Mouse (Mus musculus) hindbrain, postnatal 0 days (tissue): ENCODE data around the gene Arhgap33. TPM values are rescaled to one million over a fixed set of nuclear protein-coding genes. Genes with fewer than 3 reads are reported as not detected.
"Not testable (repeated sequence)": the region's sequence is repeated elsewhere in the genome, so short reads cannot be mapped to it uniquely, and the experiment has no call there.

Source experiments
- ATAC-seq: fragments of 200-750 bp; cut with Nextera tagmentation; 2 replicates; pipeline ENCODE4 v1.8.0; 2017; ENCODE audit warnings: mild to moderate bottlenecking, moderate TSS enrichment, moderate library complexity
- DNase-seq: peaks from one replicate; pipeline ENCODE4 v3.0.0-alpha.2; 2015; ENCODE audit warnings: low spot score
- H3K27ac ChIP-seq: fragments of 300-500 bp; sonication (generic); 2 replicates; pipeline ENCODE4 v1.5.1; 2014; ENCODE audit warnings: mild to moderate bottlenecking
- H3K27me3 ChIP-seq: fragments of 300-500 bp; sonication (generic); 2 replicates; pipeline ENCODE4 v1.6.1; 2014; ENCODE audit warnings: low read length, mixed read lengths; ENCODE audit not compliant: insufficient read depth
- H3K36me3 ChIP-seq: fragments of 300-500 bp; sonication (generic); 2 replicates; pipeline ENCODE4 v1.6.1; 2014; ENCODE audit warnings: low read length, mixed read lengths; ENCODE audit not compliant: insufficient read depth
- H3K4me1 ChIP-seq: fragments of 300-500 bp; sonication (generic); 2 replicates; pipeline ENCODE4 v1.6.1; 2014; ENCODE audit warnings: antibody characterized with exemption, low read length, mixed read lengths; ENCODE audit not compliant: insufficient read depth
- H3K4me2 ChIP-seq: fragments of 300-500 bp; sonication (generic); 2 replicates; pipeline ENCODE4 v1.6.1; 2014; ENCODE audit warnings: low read depth, mild to moderate bottlenecking, low read length, moderate library complexity, mixed read lengths
- H3K4me3 ChIP-seq: fragments of 300-500 bp; sonication (generic); 2 replicates; pipeline ENCODE4 v1.5.1; 2014; ENCODE audit warnings: low read length
- H3K9ac ChIP-seq: fragments of 300-500 bp; sonication (generic); replicated peaks from 2 replicates; pipeline ENCODE4 v1.6.1; 2014; ENCODE audit warnings: mild to moderate bottlenecking, low read length, moderate library complexity, mixed read lengths
- H3K9me3 ChIP-seq: fragments of 300-500 bp; sonication (generic); 2 replicates; pipeline ENCODE4 v1.6.1; 2016; ENCODE audit warnings: low read length, mixed read lengths
- CTCF ChIP-seq: IDR thresholded peaks from 2 replicates; pipeline ENCODE4 v1.5.1; 2016; ENCODE audit warnings: antibody characterized with exemption, control low read depth, low read depth
- WGBS: fragments of 180-500 bp; shearing (Covaris S2); extraction: QIAGEN DNeasy Blood & Tissue Kit; methylation state at CpG from one replicate; pipeline ENCODE4 v1.1.7; 2014; 5-methylcytosine and 5-hydroxymethylcytosine counted together
- microRNA-seq, 2 experiments: library from miRNA; unstranded; fragments of <30 nt; microRNA quantifications; one replicate each; pipeline ENCODE4; 2016
- polyA plus RNA-seq: library from polyadenylated mRNA; unstranded; fragments of >200 nt; fragmentation: Nextera tagmentation; extraction: Ambion mirVana; gene quantifications from 2 replicates; pipeline ENCODE4 v1.2.1, GENCODE M21; 2015
- total RNA-seq: library from RNA; depleted of rRNA; stranded (reverse); fragments of >200 nt; gene quantifications from 2 replicates; pipeline ENCODE4 v1.2.3, GENCODE M21; 2014; rRNA removed

Arhgap33 gene
- total and polyA plus RNA-seq, 2 experiments from 2014 or later = 55.7 to 73.1 TPM

- no peaks in the 10 kb centered on the region for H3K9me3 ChIP-seq
- whole genome bisulfite sequencing = 29% methylated on average over 8 of the region's 8 CpGs
- no peaks in the 10 kb centered on the region for H3K36me3 ChIP-seq
- no peak for TF ChIP-seq CTCF
- H3K4me3 ChIP-seq = no peak overlapping the region
- ATAC-seq (no peak), DNase-seq (peak; percentile 43)
- H3K9ac ChIP-seq = no peak overlapping the region
- H3K27ac ChIP-seq = no peak overlapping the region
- H3K27me3 ChIP-seq = no peaks in the 10 kb centered on the region
- H3K4me1 ChIP-seq = no peaks in the 10 kb centered on the region
- H3K4me2 ChIP-seq = no peak overlapping the region
These were observed 50.6 kb downstream of the Arhgap33 start for GRCm38 (mm10) chr7:30484250-30484649.

DNA sequence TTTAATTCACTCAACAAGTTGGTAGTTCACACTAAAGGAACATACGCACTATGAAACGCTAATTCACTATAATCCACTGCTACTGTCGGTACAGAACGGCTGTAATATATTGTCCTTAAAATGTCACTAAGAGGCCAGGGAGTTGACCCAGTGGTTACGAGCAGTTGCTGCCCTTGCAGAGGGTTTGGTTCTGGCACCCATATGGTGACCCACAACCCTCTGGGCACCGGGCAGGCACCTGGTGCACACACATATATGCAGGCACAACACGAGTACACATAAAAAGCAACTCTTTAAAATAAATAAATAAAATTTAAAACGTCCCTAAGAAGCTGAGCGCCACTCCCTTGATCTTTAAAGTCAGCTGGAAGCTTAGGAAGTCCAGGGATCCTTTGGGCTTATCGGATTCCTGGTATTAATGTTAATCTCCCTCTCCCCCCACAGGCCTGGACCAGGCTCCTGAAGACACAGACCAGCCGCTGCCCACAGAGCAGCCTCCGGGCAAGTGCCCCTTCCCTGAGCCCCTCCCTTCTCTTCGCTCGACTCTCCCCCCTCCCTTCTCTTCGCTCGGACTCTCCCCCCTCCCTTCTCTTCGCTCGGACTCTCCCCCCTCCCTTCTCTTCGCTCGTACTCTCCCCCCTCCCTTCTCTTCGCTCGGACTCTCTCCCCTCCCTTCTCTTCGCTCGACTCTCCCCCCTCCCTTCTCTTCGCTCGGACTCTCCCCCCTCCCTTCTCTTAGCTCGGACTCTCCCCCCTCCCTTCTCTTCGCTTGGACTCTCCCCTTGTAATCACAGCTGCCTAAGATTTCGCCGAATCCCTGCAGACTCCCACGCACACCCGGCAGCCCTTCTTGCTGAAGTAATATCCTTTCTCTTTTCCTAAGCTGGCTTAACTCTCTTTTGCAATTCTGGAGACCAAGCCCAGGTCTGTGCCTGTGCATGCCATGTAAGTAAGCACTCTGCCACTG is 57.2 kb downstream of the Arhgap33 start:
- Histone ChIP-seq H3K27me3 (no peaks in the 10 kb centered on the region), H3K4me1 (no peaks in the 10 kb centered on the region), H3K36me3 (no peaks in the 10 kb centered on the region), H3K9me3 (no peaks in the 10 kb centered on the region), H3K9ac (peak overlapping the region; percentile 28), H3K4me2 (peak overlapping the region; percentile 59), H3K4me3 (peak overlapping the region; percentile 34), H3K27ac (peak overlapping the region; percentile 4; the same call in 1 of the 2 replicates)
- DNase-seq (peak; percentile 64), ATAC-seq (peak; percentile 52)
- TF ChIP-seq CTCF = no peak
- 8% methylated on average over 31 of the region's 32 CpGs for WGBS

DNA sequence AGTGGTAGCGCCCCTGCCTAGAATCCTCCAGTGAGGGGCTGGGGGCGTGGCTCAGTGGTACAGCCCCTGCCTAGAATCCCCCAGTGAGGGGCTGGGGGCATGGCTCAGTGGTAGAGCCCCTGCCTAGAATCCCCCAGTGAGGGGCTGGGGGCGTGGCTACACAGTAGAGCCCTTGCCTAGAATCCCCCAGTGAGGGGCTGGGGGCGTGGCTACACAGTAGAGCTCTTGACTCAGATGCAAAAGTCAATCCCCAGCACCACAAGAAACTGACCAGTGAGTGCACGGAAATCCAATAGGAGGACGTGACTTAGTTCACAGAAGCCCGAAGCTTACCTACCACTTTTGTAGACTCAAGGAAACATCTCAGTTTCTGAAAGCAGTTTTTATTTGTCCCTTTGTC is 58.7 kb downstream of the Arhgap33 start:
- H3K36me3 ChIP-seq, ATAC-seq, H3K27ac ChIP-seq, DNase-seq, H3K4me3 ChIP-seq, H3K27me3 ChIP-seq, H3K9me3 ChIP-seq, H3K9ac ChIP-seq, H3K4me2 ChIP-seq, H3K4me1 ChIP-seq: not testable (repeated sequence)
- WGBS = 91% methylated on average over 7 of the region's 7 CpGs

- DNase-seq (no peak), ATAC-seq (no peak)
- TF ChIP-seq CTCF = no peak
- Histone ChIP-seq H3K9ac (no peak overlapping the region), H3K36me3 (no peaks in the 10 kb centered on the region), H3K9me3 (no peaks in the 10 kb centered on the region), H3K4me2 (no peak overlapping the region), H3K27me3 (no peaks in the 10 kb centered on the region), H3K27ac (no peak overlapping the region), H3K4me1 (no peaks in the 10 kb centered on the region), H3K4me3 (no peak overlapping the region)
- 68% methylated on average over 4 of the region's 4 CpGs for WGBS
These were observed 59.9 kb downstream of the Arhgap33 start for GRCm38 (mm10) chr7:30474999-30475398.

DNA sequence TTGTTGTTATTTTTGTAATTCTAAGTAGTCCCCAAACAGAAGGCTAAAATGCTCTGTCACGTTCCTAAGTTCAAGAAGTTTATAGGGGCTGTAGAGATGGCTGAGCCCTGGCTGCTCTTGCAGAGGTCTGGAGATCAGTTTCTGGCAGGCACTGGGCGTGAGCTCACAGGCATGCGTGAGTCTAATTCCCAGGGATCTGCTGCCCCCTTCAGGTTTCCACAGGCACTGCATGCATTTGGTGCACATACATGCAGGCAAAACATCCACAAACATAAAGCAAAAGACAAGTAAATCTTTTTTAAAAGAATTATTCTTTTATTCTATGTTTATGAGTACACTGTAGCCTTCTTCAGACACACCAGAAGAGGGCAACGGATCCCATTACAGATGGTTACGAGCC is 62.4 kb downstream of the Arhgap33 start:
- no peaks in the 10 kb centered on the region for H3K36me3 ChIP-seq
- TF ChIP-seq CTCF = peak; percentile 81
- H3K9ac ChIP-seq = no peak overlapping the region
- no peaks in the 10 kb centered on the region for H3K9me3 ChIP-seq
- no peak overlapping the region for H3K4me2 ChIP-seq
- H3K27ac ChIP-seq = no peak overlapping the region
- no peak for ATAC-seq
- no peaks in the 10 kb centered on the region for H3K4me1 ChIP-seq
- no peak overlapping the region for H3K4me3 ChIP-seq
- WGBS = 52% methylated on average over 5 of the region's 5 CpGs
- H3K27me3 ChIP-seq = peaks cover 5% of the 10 kb centered on the region; the same call in 1 of the 2 replicates
- peak; percentile 80 for DNase-seq

Small RNAs within 50 kb of the gene (microRNA-seq; reads per million reads assigned to microRNA genes)
- 0 to 2.1 reads per million in 2 experiments for gene Gm38670

Other genes starting within 250 kb of the Arhgap33 start
Only the 30 nearest of the 34 such genes appear.
- gene E130208F15Rik, start 213.3 kb downstream of the Arhgap33 start, total RNA-seq = 1.8 TPM in 1 of 2 replicates, not detected in the other
- 0.79 TPM in 1 of 2 replicates, not detected in the other for gene E130208F15Rik, start 213.3 kb downstream of the Arhgap33 start, polyA plus RNA-seq
- 12.9 and 14.7 TPM in 2 replicates for gene Sdhaf1, start 211.2 kb downstream of the Arhgap33 start, total RNA-seq
- 17.8 and 19.3 TPM in 2 replicates for gene Sdhaf1, start 211.2 kb downstream of the Arhgap33 start, polyA plus RNA-seq
- gene Lrfn3, start 172.3 kb downstream of the Arhgap33 start, total RNA-seq = 45.9 and 47.4 TPM in 2 replicates
- gene Lrfn3, start 172.3 kb downstream of the Arhgap33 start, polyA plus RNA-seq = 17.5 and 18.1 TPM in 2 replicates
- 37.3 and 59.9 TPM in 2 replicates for gene Tyrobp, start 121.3 kb downstream of the Arhgap33 start, total RNA-seq
- 50.3 and 56.1 TPM in 2 replicates for gene Tyrobp, start 121.3 kb downstream of the Arhgap33 start, polyA plus RNA-seq
- not detected in 2 replicates for gene Hcst, start 115.2 kb downstream of the Arhgap33 start, total RNA-seq
- 0.84 and 1.0 TPM in 2 replicates for gene Hcst, start 115.2 kb downstream of the Arhgap33 start, polyA plus RNA-seq
- gene Nfkbid, start 113.3 kb downstream of the Arhgap33 start, total RNA-seq = 1.9 and 3.7 TPM in 2 replicates
- gene Nfkbid, start 113.3 kb downstream of the Arhgap33 start, polyA plus RNA-seq = 2.1 TPM in 2 replicates
- 840 and 852 TPM in 2 replicates for gene Aplp1, start 89.5 kb downstream of the Arhgap33 start, total RNA-seq
- 617 and 682 TPM in 2 replicates for gene Aplp1, start 89.5 kb downstream of the Arhgap33 start, polyA plus RNA-seq
- 10.7 and 14.7 TPM in 2 replicates for gene Kirrel2, start 77.4 kb downstream of the Arhgap33 start, total RNA-seq
- 4.4 and 5.8 TPM in 2 replicates for gene Kirrel2, start 77.4 kb downstream of the Arhgap33 start, polyA plus RNA-seq
- gene Nphs1, start 76.7 kb downstream of the Arhgap33 start, total RNA-seq = 2.3 and 2.4 TPM in 2 replicates
- 0.50 and 1.0 TPM in 2 replicates for gene Nphs1, start 76.7 kb downstream of the Arhgap33 start, polyA plus RNA-seq
- gene Prodh2, start 41.4 kb downstream of the Arhgap33 start, total RNA-seq = not detected in 2 replicates
- 0.24 TPM in 1 of 2 replicates, not detected in the other for gene Prodh2, start 41.4 kb downstream of the Arhgap33 start, polyA plus RNA-seq
- 5.6 and 6.4 TPM in 2 replicates for gene Hspb6, start 17.1 kb upstream of the Arhgap33 start, total RNA-seq
- 15.8 and 16.3 TPM in 2 replicates for gene Hspb6, start 17.1 kb upstream of the Arhgap33 start, polyA plus RNA-seq
- 13.1 and 14.0 TPM in 2 replicates for gene Proser3, start 17.2 kb upstream of the Arhgap33 start, total RNA-seq
- 3.0 and 3.1 TPM in 2 replicates for gene Proser3, start 17.2 kb upstream of the Arhgap33 start, polyA plus RNA-seq
- 14.3 and 21.0 TPM in 2 replicates for gene Lin37, start 24.8 kb upstream of the Arhgap33 start, total RNA-seq
- gene Lin37, start 24.8 kb upstream of the Arhgap33 start, polyA plus RNA-seq = 45.0 and 48.0 TPM in 2 replicates
- gene U2af1l4, start 28.2 kb upstream of the Arhgap33 start, total RNA-seq = 41.7 and 53.4 TPM in 2 replicates
- 103 and 104 TPM in 2 replicates for gene U2af1l4, start 28.2 kb upstream of the Arhgap33 start, polyA plus RNA-seq
- 2.9 and 3.7 TPM in 2 replicates for gene Gm49396, start 28.3 kb upstream of the Arhgap33 start, total RNA-seq
- 6.4 and 7.0 TPM in 2 replicates for gene Gm49396, start 28.3 kb upstream of the Arhgap33 start, polyA plus RNA-seq
- gene Psenen, start 28.6 kb upstream of the Arhgap33 start, total RNA-seq = 72.0 and 90.4 TPM in 2 replicates
- gene Psenen, start 28.6 kb upstream of the Arhgap33 start, polyA plus RNA-seq = 154 and 155 TPM in 2 replicates
- 5.6 TPM in 1 of 2 replicates, not detected in the other for gene Igflr1, start 30.4 kb upstream of the Arhgap33 start, total RNA-seq
- 2.6 and 3.4 TPM in 2 replicates for gene Igflr1, start 30.4 kb upstream of the Arhgap33 start, polyA plus RNA-seq
- gene Kmt2b, start 53.7 kb upstream of the Arhgap33 start, total RNA-seq = 27.1 and 36.7 TPM in 2 replicates
- gene Kmt2b, start 53.7 kb upstream of the Arhgap33 start, polyA plus RNA-seq = 6.7 and 7.1 TPM in 2 replicates
- gene Zbtb32, start 63.8 kb upstream of the Arhgap33 start, total RNA-seq = not detected in 2 replicates
- 0.18 and 0.23 TPM in 2 replicates for gene Zbtb32, start 63.8 kb upstream of the Arhgap33 start, polyA plus RNA-seq
- 0.14 and 0.99 TPM in 2 replicates for gene Upk1a, start 77.8 kb upstream of the Arhgap33 start, total RNA-seq
- gene Upk1a, start 77.8 kb upstream of the Arhgap33 start, polyA plus RNA-seq = 0.62 and 0.99 TPM in 2 replicates
- gene Cox6b1, start 91.1 kb upstream of the Arhgap33 start, total RNA-seq = 352 and 389 TPM in 2 replicates
- gene Cox6b1, start 91.1 kb upstream of the Arhgap33 start, polyA plus RNA-seq = 1,552 and 1,572 TPM in 2 replicates
- not detected in 2 replicates for gene Etv2, start 100.8 kb upstream of the Arhgap33 start, total RNA-seq
- not detected in 2 replicates for gene Etv2, start 100.8 kb upstream of the Arhgap33 start, polyA plus RNA-seq
- 162 and 169 TPM in 2 replicates for gene Rbm42, start 115.3 kb upstream of the Arhgap33 start, total RNA-seq
- gene Rbm42, start 115.3 kb upstream of the Arhgap33 start, polyA plus RNA-seq = 116 and 118 TPM in 2 replicates
- 22.2 and 24.1 TPM in 2 replicates for gene Haus5, start 129.9 kb upstream of the Arhgap33 start, total RNA-seq
- 19.9 and 25.8 TPM in 2 replicates for gene Haus5, start 129.9 kb upstream of the Arhgap33 start, polyA plus RNA-seq
- not detected in 2 replicates for gene Pmis2, start 136.5 kb upstream of the Arhgap33 start, total RNA-seq
- not detected in 2 replicates for gene Pmis2, start 136.5 kb upstream of the Arhgap33 start, polyA plus RNA-seq
- gene 2200002J24Rik, start 163.9 kb upstream of the Arhgap33 start, total RNA-seq = not detected in 2 replicates
- gene 2200002J24Rik, start 163.9 kb upstream of the Arhgap33 start, polyA plus RNA-seq = 0.55 TPM in 1 of 2 replicates, not detected in the other
- 2.0 and 5.3 TPM in 2 replicates for gene Atp4a, start 177.1 kb upstream of the Arhgap33 start, total RNA-seq
- 4.2 and 6.0 TPM in 2 replicates for gene Atp4a, start 177.1 kb upstream of the Arhgap33 start, polyA plus RNA-seq
- 195 and 238 TPM in 2 replicates for gene Tmem147, start 194.5 kb upstream of the Arhgap33 start, total RNA-seq
- 338 and 342 TPM in 2 replicates for gene Tmem147, start 194.5 kb upstream of the Arhgap33 start, polyA plus RNA-seq
- not detected in 2 replicates for gene Gapdhs, start 208.6 kb upstream of the Arhgap33 start, total RNA-seq
- 0.32 and 0.69 TPM in 2 replicates for gene Gapdhs, start 208.6 kb upstream of the Arhgap33 start, polyA plus RNA-seq
- gene Sbsn, start 216.4 kb upstream of the Arhgap33 start, total RNA-seq = 0.84 and 4.2 TPM in 2 replicates
- gene Sbsn, start 216.4 kb upstream of the Arhgap33 start, polyA plus RNA-seq = 2.9 and 3.0 TPM in 2 replicates